Mouse (Mus musculus) forebrain, embryonic 12.5 days (tissue): ENCODE data around the gene Btc. TPM values are rescaled to one million over a fixed set of nuclear protein-coding genes. Genes with fewer than 3 reads are reported as not detected.

Experiments
- ATAC-seq: fragments of 200-750 bp; cut with Nextera tagmentation; 2 replicates; pipeline ENCODE4 v1.8.0; 2017; ENCODE audit warnings: moderate TSS enrichment; ENCODE audit not compliant: low FRiP score
- H3K27ac ChIP-seq: fragments of 300-500 bp; sonication (generic); 2 replicates; pipeline ENCODE4 v1.5.1; 2016; ENCODE audit warnings: mild to moderate bottlenecking
- H3K27me3 ChIP-seq: fragments of 300-500 bp; sonication (generic); 2 replicates; pipeline ENCODE4 v1.6.1; 2016; ENCODE audit warnings: mild to moderate bottlenecking
- H3K36me3 ChIP-seq: fragments of 300-500 bp; sonication (generic); replicated peaks from 2 replicates; pipeline ENCODE4 v1.6.1; 2016; ENCODE audit warnings: mild to moderate bottlenecking
- H3K4me1 ChIP-seq: fragments of 300-500 bp; sonication (generic); 2 replicates; pipeline ENCODE4 v1.6.1; 2016
- H3K4me2 ChIP-seq: fragments of 300-500 bp; sonication (generic); 2 replicates; pipeline ENCODE4 v1.6.1; 2016; ENCODE audit warnings: mild to moderate bottlenecking, moderate library complexity
- H3K4me3 ChIP-seq: fragments of 300-500 bp; sonication (generic); replicated peaks from 2 replicates; pipeline ENCODE4 v1.5.1; 2016; ENCODE audit warnings: mild to moderate bottlenecking
- H3K9ac ChIP-seq: fragments of 300-500 bp; sonication (generic); 2 replicates; pipeline ENCODE4 v1.6.1; 2016; ENCODE audit warnings: mild to moderate bottlenecking
- H3K9me3 ChIP-seq: fragments of 300-500 bp; sonication (generic); 2 replicates; pipeline ENCODE4 v1.6.1; 2016
- WGBS: fragments of 180-500 bp; shearing (Covaris S2); methylation state at CpG from one replicate; pipeline ENCODE4 v1.1.7; 2016; 5-methylcytosine and 5-hydroxymethylcytosine counted together
- polyA plus RNA-seq: library from polyadenylated mRNA; unstranded; fragments of >200 nt; fragmentation: Nextera tagmentation; extraction: Ambion mirVana; gene quantifications from 2 replicates; pipeline ENCODE4 v1.2.1, GENCODE M21; 2016

Gene Btc
- polyA plus RNA-seq, result 0.17 and 0.27 TPM in 2 replicates

DNA sequence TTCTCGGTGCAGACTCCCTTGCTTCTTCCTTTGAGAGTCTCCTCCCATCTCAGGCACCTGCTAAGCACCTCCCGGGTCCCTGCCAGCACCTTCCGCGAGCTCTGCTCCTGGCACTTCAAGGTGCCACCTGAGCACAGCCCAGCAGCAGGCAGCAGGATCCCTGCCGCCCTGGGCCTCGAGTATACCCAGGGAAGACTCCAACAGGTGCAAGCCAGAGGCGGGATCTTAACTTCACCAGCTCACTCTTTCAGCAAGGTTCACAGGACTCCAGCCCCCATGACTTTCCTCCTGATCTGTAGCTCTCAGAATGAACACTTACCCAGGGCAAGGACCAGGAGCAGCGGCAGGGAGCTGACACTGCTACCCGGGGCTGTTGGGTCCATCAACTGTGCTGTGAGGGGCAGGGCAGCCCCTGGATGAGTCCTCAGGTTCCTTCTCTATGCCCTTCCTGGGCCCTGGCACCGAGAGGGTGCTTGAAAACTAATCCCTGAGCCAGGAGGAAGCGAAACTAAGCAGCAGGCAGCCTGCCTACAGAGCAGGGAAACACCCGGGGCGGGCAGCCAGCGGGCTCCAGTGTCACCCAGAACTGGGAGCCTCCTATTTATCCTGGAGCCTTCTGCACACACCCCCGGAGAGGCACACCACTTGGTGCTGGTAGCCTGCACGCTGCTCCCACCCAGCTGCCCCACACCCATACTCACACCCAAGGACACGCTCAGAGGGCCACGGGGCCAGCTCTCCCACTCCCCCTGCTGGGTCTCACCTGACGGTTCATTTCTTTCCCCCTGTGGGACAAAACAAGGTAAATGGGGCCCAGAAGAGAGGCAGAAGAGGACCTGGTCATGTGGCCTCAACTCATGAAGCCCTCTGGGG is at the start of gene Btc:
Btc (minus strand) TSS at position 656 of the 873 bp plus-strand sequence.
- Histone ChIP-seq H3K4me1 (peaks cover 8% of the 10 kb centered on the region), H3K4me2 (peak within 1 kb of the TSS; percentile 49), H3K27me3 (no peaks in the 10 kb centered on the region), H3K27ac (no peak within 1 kb of the TSS), H3K4me3 (peak within 1 kb of the TSS; percentile 32), H3K36me3 (no peaks in the 10 kb centered on the region), H3K9ac (peak within 1 kb of the TSS; percentile 29; the same call in 1 of the 2 replicates), H3K9me3 (no peaks in the 10 kb centered on the region)
- WGBS, result 14% methylated on average over 19 of the region's 19 CpGs
- ATAC-seq, result peak; percentile 71; the same call in 1 of the 2 replicates

DNA sequence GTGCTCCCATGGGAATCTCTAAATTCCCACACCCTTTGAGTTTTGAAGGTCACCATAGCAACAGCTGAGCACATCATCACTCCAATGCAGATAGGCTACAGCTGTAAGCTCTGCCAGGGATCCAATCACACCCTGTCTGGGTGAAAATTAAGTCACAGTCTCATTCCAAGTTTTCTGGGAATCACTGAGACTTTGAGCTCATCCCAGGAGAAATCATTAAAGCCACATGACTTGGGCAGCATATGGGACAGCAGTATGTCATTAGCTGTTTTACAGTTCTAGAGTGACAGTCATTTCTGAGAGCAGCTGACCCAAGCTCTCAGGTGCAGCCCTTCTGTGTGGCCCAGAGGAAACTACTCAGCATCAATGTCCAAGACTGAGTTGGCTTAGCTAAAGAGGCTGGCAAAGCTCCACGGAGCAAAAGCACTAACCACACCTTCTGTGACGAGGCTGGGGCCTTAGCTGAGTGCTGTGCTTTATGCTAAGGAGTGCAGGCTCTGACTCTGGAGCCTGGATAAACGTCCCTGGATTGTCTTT is 42.3 kb upstream of the Btc start:
- H3K9me3 ChIP-seq, result no peaks in the 10 kb centered on the region
- H3K4me1 ChIP-seq, result no peaks in the 10 kb centered on the region
- peak; percentile 85 for ATAC-seq

DNA sequence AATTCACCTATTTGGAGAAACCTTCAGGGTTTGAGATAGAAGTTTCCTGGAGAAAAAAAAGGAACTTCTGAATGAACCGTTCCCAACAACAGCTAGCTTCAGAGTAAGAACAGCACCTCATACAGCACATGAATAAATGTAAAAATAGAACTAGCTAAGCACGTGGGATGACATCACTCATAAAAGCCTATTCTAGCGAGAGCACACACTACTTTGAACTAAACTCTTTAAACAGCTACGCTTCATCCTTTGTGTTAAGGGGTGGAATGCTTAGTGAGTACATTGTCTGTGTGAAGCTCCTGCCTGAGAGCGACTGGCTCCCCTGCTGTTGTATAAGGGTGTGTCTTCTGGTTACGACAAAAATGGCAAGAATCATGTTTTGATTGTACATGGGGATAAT is 33.8 kb upstream of the Btc start:
- H3K4me2 ChIP-seq, result no peak overlapping the region
- WGBS, result 41% methylated on average over 6 of the region's 6 CpGs

More for the DNA sequence above, 42.3 kb upstream of the Btc start:
- Histone ChIP-seq H3K9ac (no peak overlapping the region), H3K36me3 (no peaks in the 10 kb centered on the region), H3K4me2 (no peak overlapping the region), H3K27ac (no peak overlapping the region), H3K27me3 (no peaks in the 10 kb centered on the region), H3K4me3 (no peak overlapping the region)
- WGBS, result 44% methylated on average over 3 of the region's 3 CpGs

DNA sequence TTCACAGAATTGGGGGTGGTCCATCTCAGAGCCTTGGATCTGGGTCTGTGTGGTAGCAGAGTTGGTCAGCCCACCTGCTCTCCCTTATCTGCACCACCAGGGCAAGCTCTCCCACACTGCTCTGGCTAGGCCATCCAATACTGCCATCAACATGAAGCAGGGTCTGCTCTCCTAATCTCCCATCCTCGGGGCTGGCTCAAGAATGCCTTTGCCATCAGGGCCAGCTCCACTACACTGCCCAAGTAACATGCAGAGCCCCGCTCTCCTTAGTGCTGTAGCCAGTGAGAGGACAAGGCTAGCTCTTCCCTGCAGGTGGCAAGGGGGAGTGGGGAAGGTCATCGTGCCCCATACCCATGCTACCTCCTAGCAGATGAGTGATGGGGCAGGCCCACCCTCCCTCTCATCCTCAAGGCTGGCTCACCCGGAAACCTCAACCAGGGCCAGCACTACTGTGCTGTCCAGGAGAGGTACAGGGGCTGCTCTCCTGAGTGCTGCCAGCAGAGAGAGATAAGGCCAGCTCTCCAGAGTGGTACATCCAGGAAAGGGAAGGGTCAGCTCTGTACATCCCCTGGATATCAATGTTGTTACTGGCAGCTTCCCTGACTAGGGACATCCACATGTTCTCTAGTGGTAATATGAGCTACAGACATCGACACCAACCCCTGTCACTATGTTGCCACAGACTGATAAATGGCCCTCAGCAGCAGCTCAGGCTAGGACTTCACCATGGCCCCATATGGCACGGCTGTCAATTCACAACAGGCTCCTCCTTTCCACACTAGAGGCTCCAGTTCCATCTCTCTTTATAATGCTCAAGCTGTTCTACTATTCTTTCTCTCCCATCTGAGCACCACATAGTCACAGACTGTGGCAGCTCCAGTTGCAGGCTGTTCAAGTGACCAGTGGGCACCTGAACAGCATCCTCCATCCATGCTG is 32.2 kb upstream of the Btc start:
- Histone ChIP-seq H3K4me2 (no peak overlapping the region), H3K9ac (no peak overlapping the region), H3K4me3 (no peak overlapping the region), H3K36me3 (no peaks in the 10 kb centered on the region), H3K27ac (no peak overlapping the region), H3K4me1 (no peaks in the 10 kb centered on the region), H3K27me3 (no peaks in the 10 kb centered on the region), H3K9me3 (no peaks in the 10 kb centered on the region)
- no peak; the same call in 1 of the 2 replicates for ATAC-seq
- 81% methylated on average over 6 of the region's 6 CpGs for WGBS

More for the DNA sequence above, 33.8 kb upstream of the Btc start:
- Histone ChIP-seq H3K27ac (no peak overlapping the region), H3K9ac (no peak overlapping the region), H3K4me1 (no peaks in the 10 kb centered on the region), H3K36me3 (no peaks in the 10 kb centered on the region), H3K9me3 (no peaks in the 10 kb centered on the region), H3K4me3 (no peak overlapping the region), H3K27me3 (no peaks in the 10 kb centered on the region)
- ATAC-seq, result no peak

DNA sequence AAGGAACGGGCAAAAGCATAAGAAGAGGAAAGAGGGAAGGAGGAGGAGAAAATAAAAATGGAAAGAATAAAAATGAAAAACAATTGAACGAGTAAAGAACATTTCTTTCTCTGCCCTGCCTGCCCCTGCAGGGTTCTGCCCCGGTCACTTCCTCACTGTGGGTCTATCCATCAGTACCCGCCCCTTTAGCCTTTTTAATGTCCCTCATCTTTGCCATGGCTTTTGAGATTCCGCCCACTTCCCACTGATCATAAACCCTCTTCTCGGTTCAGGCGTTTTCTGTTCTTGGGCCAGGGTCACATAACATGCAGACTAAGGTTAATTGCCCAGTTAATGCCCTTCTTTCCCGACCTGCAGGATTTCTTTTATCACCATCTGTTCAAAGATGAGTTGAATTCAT is 25.8 kb upstream of the Btc start:
- H3K27me3 ChIP-seq, result no peaks in the 10 kb centered on the region
- no peaks in the 10 kb centered on the region for H3K36me3 ChIP-seq
- no peak overlapping the region for H3K9ac ChIP-seq
- H3K9me3 ChIP-seq, result no peaks in the 10 kb centered on the region
- WGBS, result 50% methylated on average over 8 of the region's 8 CpGs
- H3K27ac ChIP-seq, result no peak overlapping the region
- no peak overlapping the region for H3K4me2 ChIP-seq
- no peaks in the 10 kb centered on the region for H3K4me1 ChIP-seq
- H3K4me3 ChIP-seq, result no peak overlapping the region
- no peak for ATAC-seq

DNA sequence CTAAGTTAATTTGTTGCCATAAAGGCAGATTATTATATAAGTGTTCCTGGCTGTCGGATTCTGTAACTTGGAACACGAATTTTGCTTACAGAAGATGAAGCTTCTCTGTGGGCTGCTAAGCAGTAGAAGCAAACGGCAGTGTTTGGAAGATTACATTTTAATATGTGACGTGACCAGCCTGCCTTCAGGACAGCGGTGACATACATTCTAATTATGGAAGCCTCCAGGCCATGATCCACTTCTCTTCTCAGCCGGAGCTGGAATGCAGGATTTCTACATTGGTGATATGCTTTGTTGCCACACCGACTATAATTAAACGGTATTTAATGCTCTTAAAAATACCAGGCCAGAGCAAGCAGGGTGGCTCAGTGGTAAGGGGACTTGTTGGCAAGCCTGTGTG is 11.0 kb upstream of the Btc start:
- H3K36me3 ChIP-seq, result no peaks in the 10 kb centered on the region
- 88% methylated on average over 8 of the region's 8 CpGs for WGBS
- no peak overlapping the region for H3K27ac ChIP-seq
- H3K9me3 ChIP-seq, result no peaks in the 10 kb centered on the region
- no peaks in the 10 kb centered on the region for H3K4me1 ChIP-seq
- ATAC-seq, result no peak
- H3K4me2 ChIP-seq, result no peak overlapping the region
- H3K4me3 ChIP-seq, result no peak overlapping the region
- no peaks in the 10 kb centered on the region for H3K27me3 ChIP-seq
- no peak overlapping the region for H3K9ac ChIP-seq

DNA sequence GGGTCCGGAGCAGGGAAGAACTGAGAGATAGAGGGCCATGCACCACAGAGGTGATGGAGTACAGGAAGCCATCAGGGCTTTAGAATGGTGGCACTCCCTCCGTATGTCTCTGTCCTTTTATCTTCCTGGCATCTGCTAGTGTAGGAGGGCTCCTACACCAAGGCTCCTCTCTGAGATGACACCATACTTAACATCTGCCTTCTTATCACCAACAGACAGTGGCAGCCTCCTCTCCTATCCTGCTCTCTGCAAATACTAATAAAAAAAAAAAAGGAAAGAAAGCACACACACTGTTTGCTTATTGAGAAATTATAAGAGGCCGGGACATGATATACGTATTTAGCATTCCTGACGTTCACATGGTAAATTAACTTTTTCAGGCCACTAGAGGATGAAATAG is 1.5 kb upstream of the Btc start:
- ATAC-seq, result no peak

DNA sequence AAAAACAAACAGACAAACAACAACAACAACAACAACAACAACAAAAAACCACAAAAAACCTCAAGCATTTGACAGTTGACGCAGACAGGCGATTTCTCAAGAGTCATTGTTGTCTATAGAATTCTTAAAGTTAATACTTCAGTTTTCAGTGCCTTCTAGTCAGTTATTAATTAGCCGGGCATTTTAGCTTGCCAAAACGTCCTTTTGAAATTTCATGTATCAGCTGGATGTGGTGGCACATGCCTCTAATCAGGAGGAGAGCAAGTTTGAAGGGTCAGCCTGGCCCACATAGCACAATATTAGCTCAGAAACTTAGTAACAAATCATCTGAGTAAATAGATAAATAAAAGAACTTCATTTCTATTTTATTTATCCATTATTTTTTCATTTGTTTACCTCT is 487 bp upstream of the Btc start:
- Histone ChIP-seq H3K9ac (no peak overlapping the region), H3K36me3 (no peaks in the 10 kb centered on the region), H3K27ac (no peak overlapping the region), H3K4me2 (no peak overlapping the region), H3K27me3 (no peaks in the 10 kb centered on the region), H3K4me3 (no peak overlapping the region), H3K4me1 (peaks cover 8% of the 10 kb centered on the region), H3K9me3 (no peaks in the 10 kb centered on the region)
- no peak for ATAC-seq
- 78% methylated on average over 4 of the region's 4 CpGs for WGBS

More for the DNA sequence above, 1.5 kb upstream of the Btc start:
- Histone ChIP-seq H3K4me2 (no peak overlapping the region), H3K27me3 (no peaks in the 10 kb centered on the region), H3K36me3 (no peaks in the 10 kb centered on the region), H3K9ac (no peak overlapping the region), H3K27ac (no peak overlapping the region), H3K4me1 (peaks cover 8% of the 10 kb centered on the region), H3K4me3 (no peak overlapping the region), H3K9me3 (no peaks in the 10 kb centered on the region)
- WGBS, result 87% methylated on average over 5 of the region's 5 CpGs

DNA sequence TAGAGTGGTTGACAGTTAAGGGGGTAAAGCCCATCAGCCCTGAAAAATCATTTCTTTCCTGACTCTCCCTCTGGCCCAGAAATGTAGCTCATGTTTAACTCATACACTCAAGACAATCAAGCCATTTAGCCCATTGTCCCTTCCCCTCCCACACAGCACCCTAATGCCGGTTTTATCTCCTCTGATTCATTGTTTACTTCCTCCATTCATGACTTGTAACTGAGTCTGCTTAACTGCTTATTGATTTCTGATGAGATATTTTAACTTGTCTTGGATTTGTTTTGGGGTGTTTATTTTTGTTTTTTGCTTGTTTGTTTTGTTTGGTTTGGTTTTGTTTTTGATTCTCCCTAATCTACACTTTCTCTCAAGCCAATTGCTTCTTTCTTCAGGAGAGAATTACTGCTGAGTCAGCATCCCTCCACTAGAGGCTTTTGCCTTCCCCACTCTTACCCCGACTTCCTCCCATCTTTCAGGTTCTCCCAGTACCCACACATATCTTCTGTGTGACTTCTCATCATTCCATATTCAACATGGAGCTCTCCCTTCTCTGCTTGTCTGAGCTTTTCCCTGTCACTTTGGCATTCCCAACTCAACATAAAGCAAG is 2.2 kb downstream of the Btc start:
- no peak for ATAC-seq
- no peak overlapping the region for H3K9ac ChIP-seq
- no peak overlapping the region for H3K4me3 ChIP-seq
- no peaks in the 10 kb centered on the region for H3K9me3 ChIP-seq
- H3K4me2 ChIP-seq, result no peak overlapping the region
- H3K36me3 ChIP-seq, result no peaks in the 10 kb centered on the region
- H3K4me1 ChIP-seq, result peaks cover 8% of the 10 kb centered on the region
- no peak overlapping the region for H3K27ac ChIP-seq
- H3K27me3 ChIP-seq, result no peaks in the 10 kb centered on the region
- WGBS, result 33% methylated on average over 2 of the region's 2 CpGs

DNA sequence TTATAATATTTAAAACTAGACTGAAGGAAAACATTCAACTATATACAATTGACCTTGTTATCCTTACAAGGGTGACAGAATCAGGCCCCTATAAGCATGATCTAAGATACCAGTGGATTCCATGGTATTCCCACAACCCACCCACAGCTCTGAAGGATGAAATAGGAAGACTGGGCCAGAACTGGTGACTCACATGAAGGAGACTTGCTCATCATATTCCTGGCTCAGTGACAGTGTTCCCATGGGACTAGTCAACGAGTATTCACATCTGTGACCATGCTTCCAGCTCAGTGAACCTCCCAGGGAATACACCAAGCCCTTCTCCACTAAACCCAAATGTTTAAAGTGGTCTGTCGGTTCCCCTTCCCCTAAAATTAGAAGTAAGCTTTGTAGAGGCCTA is 27.3 kb downstream of the Btc start:
- no peaks in the 10 kb centered on the region for H3K27me3 ChIP-seq
- H3K27ac ChIP-seq, result no peak overlapping the region
- ATAC-seq, result no peak
- no peak overlapping the region for H3K4me2 ChIP-seq
- H3K4me3 ChIP-seq, result no peak overlapping the region
- no peak overlapping the region for H3K9ac ChIP-seq
- H3K4me1 ChIP-seq, result no peaks in the 10 kb centered on the region
- H3K36me3 ChIP-seq, result no peaks in the 10 kb centered on the region
- no peaks in the 10 kb centered on the region for H3K9me3 ChIP-seq
- WGBS, result 72% methylated on average over 2 of the region's 2 CpGs

DNA sequence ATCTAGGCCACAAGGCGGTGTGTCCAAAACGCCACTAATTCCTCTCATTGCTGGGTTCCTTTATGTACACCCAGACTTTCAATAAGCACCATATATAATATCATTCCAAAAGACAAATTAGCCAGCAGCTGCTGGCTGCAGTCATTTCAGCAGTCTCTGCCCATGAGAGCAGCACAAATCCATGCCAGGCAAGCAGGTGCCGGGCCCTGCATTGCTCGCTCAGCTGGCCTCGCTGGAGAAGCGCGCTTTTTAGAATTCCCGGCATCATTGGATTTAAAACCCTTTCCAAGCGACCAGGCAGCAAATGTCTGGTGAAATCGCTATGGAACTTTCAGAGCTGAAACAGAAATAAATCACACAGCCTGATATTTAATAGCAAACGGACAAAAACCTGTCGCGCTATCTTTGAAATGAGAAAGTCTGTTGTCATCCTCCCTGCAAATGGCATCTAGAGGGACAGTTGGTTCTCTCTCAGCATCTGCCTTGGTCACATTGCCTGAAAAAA is 34.7 kb downstream of the Btc start:
- Histone ChIP-seq H3K4me1 (no peaks in the 10 kb centered on the region), H3K27me3 (no peaks in the 10 kb centered on the region), H3K4me3 (no peak overlapping the region), H3K36me3 (no peaks in the 10 kb centered on the region), H3K4me2 (no peak overlapping the region), H3K9ac (no peak overlapping the region), H3K27ac (no peak overlapping the region), H3K9me3 (no peaks in the 10 kb centered on the region)
- WGBS, result 89% methylated on average over 13 of the region's 13 CpGs
- ATAC-seq, result no peak

DNA sequence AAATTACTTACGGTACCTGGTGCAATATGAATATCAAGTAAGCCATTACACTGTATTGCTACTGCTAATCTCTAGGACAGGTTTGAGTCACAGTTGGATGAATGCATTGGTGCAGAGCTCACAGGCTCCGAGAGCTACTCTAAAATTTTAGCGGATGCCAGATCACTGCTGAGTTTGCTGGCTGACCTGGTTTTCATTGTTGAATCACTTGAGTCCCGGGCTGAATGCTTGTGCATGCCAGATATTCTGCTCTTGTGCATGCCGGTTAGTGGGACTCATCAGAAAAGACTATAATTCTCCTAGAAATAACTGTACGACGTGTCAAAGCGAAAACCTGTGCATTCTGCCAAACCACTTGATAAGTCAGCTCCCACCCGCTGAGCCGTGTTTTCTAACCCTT is 35.9 kb downstream of the Btc start:
- WGBS, result 83% methylated on average over 10 of the region's 10 CpGs
- Histone ChIP-seq H3K9ac (no peak overlapping the region), H3K9me3 (no peaks in the 10 kb centered on the region), H3K36me3 (no peaks in the 10 kb centered on the region), H3K4me3 (no peak overlapping the region), H3K4me2 (no peak overlapping the region), H3K27ac (no peak overlapping the region), H3K27me3 (no peaks in the 10 kb centered on the region), H3K4me1 (no peaks in the 10 kb centered on the region)
- no peak for ATAC-seq
